Mouse (Mus musculus) spleen, postnatal 10 days (tissue): Measurements from ENCODE around the gene Gm44511.
A peak's percentile ranks its signal among the peaks of the same experiment; 100 is the strongest.

Experiments used
- DNase-seq, 2 experiments: peaks; one replicate each; pipeline ENCODE4 v3.0.0; 2021 to 2022; ENCODE audit warnings: low spot score in 2 of 2

Gene Gm44511

GRCm38 (mm10) chr6:128826132-128826531 lies at the start of gene Gm44511, which contains the start of gene Klrb1b:
Gene Gm44511 (minus strand): TSS chr6:128826315.
Gene Klrb1b (minus strand): TSS chr6:128826331.
- no peak for DNase-seq

GRCm38 (mm10) chr6:128871910-128872610 lies 45.9 kb upstream of the Gm44511 start:
- no peak for DNase-seq

DNA sequence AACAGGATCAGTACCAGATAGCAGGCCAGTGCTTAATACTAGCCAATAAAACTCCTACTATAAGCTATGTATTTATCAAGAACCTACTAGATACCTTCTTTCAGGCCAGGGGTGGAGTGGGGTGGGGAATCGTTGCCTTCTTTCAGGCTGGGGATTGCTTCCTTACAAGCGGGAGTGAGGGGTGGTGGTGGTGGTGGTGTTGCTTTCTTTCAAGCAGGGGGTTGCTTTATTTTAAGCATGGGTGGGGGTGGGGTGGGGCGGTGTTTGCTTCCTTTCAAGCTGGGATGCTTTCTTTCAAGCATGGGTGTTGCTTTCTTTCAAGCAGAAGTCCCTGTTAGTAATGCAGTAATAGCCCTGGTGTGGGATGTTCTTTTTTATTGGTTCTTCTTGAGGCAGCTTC lies 42.7 kb upstream of the Gm44511 start:
- no peak for DNase-seq

- DNase-seq = no peak
These were observed 31.9 kb upstream of the Gm44511 start for GRCm38 (mm10) chr6:128857976-128858375.

- peak in 1 of 2 experiments; percentile 60 for DNase-seq
These were observed 30.1 kb upstream of the Gm44511 start for GRCm38 (mm10) chr6:128856250-128856649.

DNA sequence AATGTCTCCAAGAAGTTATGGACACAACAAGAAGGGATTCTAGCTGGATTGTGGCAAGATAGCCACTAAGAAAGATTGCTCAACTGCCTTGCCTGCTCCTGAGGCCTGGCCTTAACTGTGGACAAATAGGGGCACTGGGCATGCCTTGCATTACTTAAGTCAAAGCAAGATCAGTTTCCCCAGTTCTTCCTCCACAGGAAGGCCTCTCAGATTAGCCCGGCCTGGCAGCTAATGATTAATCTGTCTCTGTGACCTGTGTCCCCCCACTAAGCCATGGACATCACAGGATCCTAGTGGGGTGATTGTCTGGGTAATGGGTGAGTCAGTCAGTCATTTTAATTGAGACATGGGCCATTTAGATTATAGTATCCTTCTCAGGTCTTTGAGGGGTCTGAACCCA lies 29.4 kb upstream of the Gm44511 start:
- DNase-seq = no peak

- DNase-seq = no peak
These were observed 28.8 kb upstream of the Gm44511 start for GRCm38 (mm10) chr6:128854895-128855294.

DNA sequence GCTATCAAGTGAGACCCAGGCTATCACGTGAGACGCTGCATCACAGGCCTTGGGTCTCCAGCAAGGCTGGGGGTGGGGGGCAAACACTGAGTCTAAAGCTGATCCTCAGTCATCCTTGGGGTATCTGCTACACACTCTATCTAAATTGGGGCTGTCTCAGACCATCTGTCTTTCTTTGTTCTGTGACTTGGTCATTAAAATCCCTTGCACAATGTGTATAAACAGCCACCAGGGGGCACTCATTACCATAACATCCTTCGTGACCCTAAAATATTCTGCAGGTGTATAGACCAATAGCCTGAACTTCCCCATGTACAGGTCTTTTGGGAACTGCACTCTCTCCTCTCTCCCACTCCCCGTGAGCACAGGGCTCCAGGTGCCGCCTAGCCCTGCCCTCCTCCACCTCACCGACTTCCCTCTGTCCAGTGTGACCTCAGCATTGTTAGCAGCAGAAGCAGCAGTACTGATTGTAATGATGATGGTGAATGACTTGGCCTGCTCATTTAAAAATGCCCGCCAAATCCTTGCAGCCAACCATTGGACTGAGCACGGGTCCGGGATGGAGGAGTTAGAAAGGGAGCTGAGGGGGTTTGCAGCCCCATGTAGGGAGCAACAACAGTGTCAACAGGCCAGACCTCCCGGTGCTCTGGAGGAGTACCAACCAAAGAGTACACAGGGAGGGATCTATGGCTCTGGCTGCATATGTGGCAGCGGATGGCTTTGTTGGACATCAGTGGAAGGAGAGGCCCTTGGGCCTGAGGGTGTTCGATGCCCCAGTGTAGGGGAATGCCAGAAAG lies 28.1 kb upstream of the Gm44511 start:
- peak in 1 of 2 experiments; percentile 81 for DNase-seq

DNA sequence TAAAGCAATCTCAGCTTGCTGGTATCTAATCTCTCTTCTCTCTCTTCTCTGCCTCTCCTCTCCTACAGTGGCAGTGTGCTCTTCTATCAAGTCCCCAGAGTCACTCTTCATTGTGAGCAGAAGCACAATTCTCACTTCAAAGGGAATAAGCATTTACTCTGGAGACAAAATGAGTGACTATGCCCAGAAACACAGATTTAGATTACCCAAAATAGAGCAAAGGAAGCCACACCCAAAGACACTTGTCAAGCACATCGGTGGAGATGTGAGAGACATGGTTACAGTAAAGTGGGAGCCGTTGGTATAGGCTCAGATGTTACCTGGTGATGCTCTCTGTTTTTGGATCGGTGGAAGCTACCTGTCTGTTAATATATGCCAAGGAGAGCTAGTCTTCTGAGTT lies 26.7 kb upstream of the Gm44511 start:
- no peak for DNase-seq

- no peak for DNase-seq
These were observed 25.0 kb upstream of the Gm44511 start for GRCm38 (mm10) chr6:128851151-128851550.

- DNase-seq = no peak
These were observed 24.6 kb upstream of the Gm44511 start for GRCm38 (mm10) chr6:128850671-128851070.

DNA sequence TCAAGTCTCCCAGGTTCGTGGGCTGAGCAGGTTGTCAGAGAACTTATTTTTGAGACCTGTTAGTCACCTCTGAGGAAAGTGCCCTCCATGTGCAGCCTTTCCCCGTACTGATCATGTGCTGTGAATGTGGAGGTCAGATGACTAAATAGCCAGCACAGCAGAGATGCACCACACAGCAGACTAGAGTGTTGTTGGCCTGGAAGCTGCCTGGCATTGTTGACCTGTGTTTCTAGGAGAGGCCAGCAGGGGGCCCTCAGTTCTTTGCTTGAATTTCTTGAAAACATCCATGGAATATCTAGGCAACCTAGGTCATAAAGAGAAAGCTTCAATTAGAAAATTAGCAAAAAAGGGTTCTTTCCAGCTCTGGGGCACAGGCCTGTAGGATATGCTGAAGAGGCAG lies 23.8 kb upstream of the Gm44511 start:
- peak in 1 of 2 experiments; percentile 58 for DNase-seq

- no peak for DNase-seq
These were observed 21.3 kb upstream of the Gm44511 start for GRCm38 (mm10) chr6:128847401-128847800.

DNA sequence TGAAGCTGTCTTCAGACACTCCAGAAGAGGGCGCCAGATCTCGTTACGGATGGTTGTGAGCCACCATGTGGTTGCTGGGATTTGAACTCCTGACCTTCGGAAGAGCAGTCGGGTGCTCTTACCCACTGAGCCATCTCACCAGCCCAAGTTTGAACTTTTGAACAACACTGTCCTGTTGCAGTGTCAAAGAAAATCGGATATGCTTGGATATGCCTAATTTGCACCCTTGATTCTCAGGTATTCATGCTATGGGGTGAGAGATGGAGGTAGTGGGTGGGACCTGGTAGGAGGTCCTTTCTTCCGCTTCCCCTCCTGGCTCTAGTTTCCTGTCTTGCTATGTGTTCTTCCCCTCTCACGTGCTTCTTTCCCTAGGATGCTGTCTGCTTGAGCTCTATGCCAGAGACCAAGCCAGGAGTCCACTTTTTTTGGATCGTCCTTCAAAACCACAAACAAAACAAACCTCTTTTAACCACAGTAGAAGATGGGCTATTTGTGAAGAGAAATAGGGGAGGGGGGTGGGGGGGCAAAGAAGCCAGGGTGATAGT lies 20.0 kb upstream of the Gm44511 start:
- DNase-seq = no peak

DNA sequence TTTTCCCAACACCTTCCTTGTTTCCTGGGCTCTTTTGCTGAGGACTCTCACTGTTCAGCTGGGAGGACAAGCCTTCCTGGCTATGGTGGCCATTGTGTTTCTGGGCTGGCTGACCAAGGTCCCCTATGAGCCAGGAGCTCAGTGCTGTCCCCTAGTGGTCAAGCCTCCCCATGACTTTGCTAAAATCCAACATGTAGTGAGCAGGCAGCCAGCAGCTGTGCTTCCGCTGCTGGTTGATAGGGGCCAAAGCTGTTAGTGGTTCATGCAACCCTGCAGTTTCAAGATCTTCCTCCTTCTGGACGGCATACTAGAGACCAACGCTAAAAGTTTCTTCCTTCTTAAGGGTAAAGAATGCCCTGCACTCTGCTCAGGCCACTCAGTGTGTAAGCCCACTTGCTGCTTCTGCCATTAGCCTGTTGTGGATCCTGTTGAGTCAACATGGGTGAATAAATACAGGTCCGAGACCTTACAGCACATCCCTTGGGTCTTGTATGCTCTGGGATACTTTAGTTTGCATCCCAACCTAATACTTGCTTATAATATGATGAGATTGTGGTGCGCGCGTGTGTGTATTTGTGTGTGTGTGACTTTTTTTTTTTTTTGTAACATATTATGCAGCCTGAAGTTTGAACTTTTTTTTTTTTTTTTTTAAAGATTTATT lies 19.3 kb upstream of the Gm44511 start:
- peak; percentile 81 to 90 for DNase-seq

GRCm38 (mm10) chr6:128844586-128845080 lies 18.5 kb upstream of the Gm44511 start:
- DNase-seq = no peak

DNA sequence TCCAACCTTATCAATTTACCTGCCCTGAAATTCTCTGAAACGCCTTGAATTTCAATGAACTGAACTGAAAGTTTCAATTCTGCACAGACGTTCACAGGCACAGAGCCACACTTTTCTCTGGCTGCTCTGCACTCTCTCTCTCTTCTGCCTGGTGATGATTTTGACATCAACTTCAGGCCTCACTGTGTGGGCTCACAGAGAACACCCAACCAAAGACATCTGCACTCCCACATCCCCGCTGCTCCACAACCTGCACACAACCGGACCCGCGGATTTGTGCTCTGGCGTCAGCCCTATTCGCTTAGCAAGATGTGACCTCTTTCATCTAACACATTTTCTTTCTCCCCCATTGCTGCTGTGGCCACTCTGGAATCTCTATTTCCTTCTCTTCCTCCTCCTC lies 18.0 kb upstream of the Gm44511 start:
- DNase-seq = no peak

DNA sequence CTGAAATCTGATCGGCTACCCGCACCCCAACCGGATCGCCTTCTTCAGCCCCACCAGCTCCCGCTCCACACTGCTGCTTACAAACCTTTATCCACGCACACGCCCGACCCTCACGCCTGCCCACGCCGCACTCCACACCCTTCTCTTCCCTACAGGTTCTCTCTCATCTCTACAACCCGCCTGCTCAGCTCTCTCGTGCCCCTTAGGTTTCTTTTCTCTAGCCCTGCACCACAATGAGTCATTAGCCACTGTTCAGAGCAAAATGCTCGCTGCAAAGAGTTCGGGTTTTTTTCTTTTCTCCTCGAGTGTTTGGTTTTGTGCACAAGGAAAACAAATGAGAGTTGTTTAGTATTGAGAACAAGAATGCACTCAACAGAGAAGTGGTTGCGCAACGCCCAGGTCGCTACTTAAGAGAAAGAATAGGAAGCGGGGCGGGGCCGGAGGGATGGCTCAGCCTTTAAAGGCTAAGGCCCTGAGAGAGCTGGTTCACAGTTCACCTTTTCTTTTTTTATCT lies 17.4 kb upstream of the Gm44511 start:
- DNase-seq = peak; percentile 47 to 80

DNA sequence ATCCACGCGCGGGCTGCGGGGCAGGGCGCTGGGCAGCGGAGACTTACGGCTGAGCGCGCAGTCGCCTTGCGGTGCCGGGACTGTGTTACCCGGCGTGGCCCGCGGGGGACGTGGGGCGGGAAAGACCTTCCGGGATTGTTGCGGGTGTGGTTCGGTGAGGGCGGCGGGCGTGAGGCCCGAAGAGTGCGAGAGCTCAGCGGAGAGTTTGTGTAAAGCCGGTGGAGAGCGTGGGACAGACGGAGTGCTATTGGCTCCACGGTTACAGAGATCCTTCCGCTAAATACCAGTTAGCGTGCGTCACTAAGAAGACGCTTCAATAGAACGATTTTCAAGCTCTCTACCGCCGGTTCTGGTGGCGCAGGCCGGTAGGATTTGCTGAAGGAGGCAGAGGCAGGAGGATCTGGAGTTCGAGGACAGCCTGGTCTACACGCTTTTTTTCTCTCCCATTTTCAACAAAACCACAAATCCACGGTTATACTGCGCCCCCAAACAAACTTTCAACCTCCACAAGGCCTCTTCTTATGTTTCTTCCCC lies 16.9 kb upstream of the Gm44511 start:
- peak; percentile 82 to 84 for DNase-seq

DNA sequence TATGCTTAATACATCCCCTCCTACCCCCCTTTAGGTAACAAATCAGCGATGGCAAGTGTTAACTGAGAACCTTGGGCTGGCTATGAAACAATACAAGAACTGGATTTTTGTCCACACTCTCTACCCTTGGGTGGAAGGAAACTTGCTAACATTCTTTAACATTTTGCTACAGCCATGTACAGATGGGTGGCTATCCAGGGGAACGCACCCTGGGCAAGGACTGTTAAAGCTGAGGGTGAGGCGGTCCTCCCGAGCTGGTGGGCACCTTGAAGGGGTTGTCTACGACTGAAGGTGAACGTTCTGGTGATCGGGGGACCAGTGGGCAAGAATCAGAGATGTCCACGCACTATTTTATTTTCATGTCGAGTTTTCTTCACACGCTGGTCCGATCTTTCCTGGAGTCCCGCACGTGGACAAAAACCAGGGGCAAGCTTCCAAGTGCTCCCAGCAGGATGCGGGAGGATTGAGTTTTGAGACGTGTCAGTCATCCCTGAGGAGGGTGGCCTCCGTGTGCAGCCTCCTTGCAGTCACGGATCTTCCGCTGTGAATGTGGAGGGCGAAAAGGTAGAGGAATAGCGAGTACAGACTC lies 16.3 kb upstream of the Gm44511 start:
- DNase-seq = peak in 1 of 2 experiments; percentile 47
